Mouse (Mus musculus) CD8-positive naive resting alpha-beta T cell, adult 2 months (primary cell): ENCODE results near the gene Znrf2.
"Not testable (repeated sequence)": the region's sequence is repeated elsewhere in the genome, so short reads cannot be mapped to it uniquely, and the experiment has no call there.

Experiments used
- DNase-seq, 2 experiments: peaks; one replicate each; pipeline ENCODE4 v3.0.0; 2022; ENCODE audit warnings: low read depth in 2 of 2, low spot score in 2 of 2

Znrf2 gene

DNA sequence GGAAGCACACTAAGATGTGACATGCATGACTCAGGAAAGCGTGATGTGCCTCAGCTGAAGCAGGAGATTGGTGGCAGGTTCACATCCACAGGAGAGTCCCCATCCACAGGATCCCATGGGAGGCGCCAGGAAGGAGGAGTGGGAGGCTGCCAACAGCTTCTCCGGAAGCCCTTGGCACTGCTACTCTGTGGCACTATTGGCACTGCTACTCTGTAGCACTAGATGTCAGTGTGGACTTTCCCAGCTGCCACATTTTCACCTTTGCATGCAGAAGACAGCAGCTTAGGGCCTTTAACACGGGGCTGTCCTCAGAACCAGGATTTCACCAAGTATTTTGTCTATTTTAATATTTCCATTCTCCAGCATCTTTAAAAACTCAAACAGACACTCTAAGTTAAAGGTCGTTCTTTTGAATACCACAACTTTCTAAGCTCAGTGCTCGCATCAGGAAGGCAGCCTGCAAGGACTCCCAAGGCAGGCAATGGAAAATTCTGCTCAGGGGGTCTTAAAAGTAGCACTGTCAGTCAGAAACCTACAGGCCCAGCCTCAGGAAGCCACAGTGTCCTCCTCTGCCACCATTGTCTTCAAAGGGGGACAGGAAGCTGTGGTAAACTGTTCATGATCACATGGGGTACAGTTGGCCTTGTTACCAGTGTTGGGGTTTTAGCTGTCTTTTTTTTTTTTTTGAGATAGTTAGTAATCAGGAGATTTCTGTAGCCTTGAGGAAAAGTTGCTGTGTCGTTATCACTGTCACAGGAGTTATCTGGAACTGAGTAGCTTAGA, 7.0 kb upstream of the Znrf2 start:
- peak; percentile 47 to 55 for DNase-seq

DNA sequence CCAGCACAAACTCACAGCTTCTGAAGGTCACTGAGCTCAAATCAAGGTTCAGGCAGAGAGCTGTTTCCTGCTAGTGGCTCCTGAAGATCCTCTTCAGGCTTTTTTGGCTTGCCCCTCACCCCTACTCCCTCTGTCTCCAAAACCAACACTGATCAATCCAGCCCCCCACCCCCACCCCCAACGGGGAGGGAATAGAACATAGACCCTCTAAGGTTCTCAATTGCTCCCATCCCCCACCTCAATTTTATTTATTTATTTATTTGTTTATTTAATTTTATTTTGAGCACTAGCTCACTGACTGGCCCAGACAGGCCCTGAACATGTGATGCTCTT, 6.4 kb upstream of the Znrf2 start:
- no peak for DNase-seq

DNA sequence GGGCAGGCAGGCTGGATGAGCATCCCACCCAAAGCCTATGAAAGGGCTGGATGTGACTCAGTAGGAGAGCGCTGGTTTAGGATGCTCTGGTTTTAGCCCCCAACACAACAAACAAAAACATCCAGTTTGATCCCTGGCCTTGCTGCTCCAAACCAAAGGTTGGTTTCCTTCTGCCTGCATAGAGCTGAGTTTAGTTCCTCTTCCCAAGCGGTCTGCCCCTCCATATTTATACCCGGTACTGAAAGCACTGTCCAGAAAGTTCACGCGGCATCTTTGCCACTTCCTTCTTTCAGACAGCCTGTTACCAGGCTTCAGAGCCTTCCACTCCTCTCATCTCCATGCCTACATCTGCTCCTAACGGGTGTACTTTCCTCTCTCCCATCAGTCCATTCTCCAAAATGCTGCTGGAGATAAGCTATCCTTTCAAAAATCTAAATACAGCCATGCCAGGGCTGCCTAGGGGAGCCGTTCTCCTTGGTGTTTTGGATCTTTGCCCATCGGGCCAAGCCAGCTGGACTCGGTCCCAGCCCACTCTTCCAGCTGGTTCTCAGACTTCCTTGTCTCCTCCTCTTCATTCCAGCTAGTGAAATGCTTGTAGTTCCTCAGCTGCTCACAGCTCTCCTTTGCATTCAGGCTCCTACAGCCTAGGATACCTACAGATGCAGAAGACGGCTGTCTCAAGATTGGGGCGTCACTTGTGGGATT, 5.0 kb upstream of the Znrf2 start:
- DNase-seq: no peak

- DNase-seq: no peak
Measured at GRCm38 (mm10) chr6:54812276-54812675, 4.4 kb upstream of the Znrf2 start.

- DNase-seq: no peak
Measured at GRCm38 (mm10) chr6:54815428-54816130, 1.1 kb upstream of the Znrf2 start.

- peak; percentile 74 to 78 for DNase-seq
Measured at GRCm38 (mm10) chr6:54817266-54817767, 601 bp downstream of the Znrf2 start.

- no peak for DNase-seq
Measured at GRCm38 (mm10) chr6:54818389-54818788, 1.7 kb downstream of the Znrf2 start.

GRCm38 (mm10) chr6:54819272-54819671, 2.6 kb downstream of the Znrf2 start:
- no peak for DNase-seq

- no peak for DNase-seq
Measured at GRCm38 (mm10) chr6:54819746-54820145, 3.0 kb downstream of the Znrf2 start.

DNA sequence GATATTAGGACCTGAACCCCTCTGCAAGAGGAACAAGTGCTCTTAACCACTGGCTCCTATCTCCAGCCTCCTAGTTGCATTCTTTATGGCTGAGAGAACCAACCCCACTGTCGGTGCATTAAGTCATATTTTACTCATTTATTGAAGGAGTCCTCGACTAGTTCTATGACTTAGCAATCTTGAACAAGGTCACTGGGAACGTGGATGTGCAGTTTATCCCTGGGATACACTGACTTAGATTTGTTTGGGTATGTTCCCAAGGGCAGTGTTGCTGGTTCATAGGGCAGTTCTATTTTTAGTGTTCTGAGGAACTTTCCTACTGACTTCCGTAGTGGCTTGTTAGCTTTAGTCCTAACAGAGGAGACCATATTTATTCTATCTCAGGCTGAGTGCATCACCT, 5.6 kb downstream of the Znrf2 start:
- no peak for DNase-seq

- not testable (repeated sequence) for DNase-seq
Measured at GRCm38 (mm10) chr6:54824561-54824960, 7.8 kb downstream of the Znrf2 start.

GRCm38 (mm10) chr6:54827481-54827880, 10.8 kb downstream of the Znrf2 start:
- DNase-seq: no peak

DNA sequence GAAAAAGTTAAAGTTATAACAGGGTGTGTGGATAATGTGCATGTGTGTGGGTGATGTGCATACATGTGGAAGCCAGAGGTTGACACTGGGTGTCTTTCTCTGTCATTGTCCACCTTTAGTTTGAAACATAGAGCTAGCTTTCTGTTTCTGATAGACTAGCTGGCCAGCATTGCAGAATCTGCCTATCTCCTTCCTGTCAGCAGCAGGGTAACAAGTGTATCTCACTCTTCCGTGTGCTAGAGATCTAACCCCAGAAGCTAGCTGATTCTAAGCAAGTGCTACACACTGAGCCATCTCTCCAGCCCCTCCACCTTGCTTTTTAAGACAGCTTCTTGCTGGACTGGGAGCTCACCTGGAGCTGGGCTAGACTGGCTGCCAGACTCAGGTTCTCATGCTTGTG, 11.6 kb downstream of the Znrf2 start:
- no peak for DNase-seq

DNA sequence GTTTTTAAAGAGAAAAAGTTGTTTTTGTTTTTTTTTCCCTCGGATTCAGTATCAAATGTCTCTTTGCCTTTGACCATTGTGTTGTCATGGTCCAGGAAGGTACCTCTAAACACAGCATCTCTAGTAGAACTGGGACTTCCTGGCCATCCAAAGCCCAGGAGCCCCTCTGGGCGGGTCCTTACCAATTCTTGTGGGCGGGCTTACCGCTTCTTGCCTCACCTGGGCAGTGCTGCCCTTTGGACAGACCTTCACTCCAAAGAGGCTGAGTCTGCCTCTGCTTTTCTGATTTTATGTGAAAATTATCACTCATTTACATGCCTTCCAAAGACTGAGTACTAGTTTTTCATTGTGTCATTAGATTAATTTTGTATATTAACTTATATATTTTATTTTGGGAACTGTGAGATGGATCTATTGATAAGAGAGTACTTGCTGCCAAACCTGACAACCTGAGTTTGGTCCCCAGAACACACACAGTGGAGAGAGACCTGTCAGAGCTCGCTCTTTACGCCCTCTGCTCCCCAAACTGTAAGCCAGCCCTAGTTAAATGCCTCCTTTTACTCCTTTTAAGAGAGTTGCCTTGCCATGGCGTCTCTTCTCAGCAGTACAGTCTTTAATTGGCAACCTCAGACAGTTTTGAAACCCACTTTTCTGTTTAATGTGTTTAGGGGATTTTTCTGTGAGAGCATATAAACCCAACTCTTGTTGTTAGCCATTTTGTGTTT, 13.5 kb downstream of the Znrf2 start:
- DNase-seq: no peak

DNA sequence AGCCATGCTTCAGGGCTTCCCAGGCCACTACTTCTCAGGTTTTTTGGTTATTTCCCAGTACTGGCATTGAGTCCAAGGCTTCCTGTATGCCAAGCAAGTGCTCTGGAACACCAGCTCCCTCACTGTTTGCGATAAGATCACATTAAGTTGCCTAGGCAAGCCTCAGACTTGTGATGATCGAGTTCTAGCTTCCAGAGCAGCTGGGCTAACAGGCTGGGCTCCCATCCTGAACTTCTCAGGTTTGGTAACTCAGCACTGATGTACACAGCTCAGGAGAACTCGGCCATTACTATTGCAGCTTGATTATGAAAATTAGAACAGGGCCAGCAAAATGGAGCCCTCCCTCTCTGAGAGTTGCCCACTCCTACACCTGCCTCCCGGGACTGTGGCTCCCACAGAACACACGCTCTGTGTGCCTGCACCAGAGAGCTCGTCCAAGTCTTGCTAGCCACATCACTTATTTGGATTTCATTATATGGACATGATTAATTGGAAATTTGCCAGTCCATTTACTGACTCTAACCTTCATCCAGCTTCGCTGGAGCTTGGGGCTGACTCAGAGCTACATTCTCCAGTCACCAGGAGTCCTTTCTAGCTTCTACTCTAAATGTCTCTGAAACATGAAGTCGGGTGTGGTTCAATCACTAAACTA, 14.5 kb downstream of the Znrf2 start:
- no peak for DNase-seq

DNA sequence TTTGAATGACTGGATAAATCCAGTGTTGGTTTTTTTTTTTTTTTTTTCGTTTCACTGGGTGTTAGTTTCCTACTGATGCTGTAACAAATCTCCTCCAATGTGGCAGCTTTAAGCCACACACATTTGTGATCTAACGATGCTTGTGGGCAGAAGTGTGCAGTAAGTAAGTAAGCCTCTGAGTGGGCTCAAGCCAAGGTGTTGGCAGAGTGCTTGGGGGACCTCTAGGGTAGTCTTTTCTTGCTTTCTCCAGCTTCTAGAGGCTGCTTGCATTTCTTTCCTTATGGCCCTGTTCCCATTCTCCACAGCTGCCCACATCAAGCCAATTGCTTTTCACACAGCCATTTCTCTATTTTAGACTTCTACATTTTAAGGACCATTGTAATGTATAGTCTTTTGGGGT, 16.7 kb downstream of the Znrf2 start:
- DNase-seq: no peak

DNA sequence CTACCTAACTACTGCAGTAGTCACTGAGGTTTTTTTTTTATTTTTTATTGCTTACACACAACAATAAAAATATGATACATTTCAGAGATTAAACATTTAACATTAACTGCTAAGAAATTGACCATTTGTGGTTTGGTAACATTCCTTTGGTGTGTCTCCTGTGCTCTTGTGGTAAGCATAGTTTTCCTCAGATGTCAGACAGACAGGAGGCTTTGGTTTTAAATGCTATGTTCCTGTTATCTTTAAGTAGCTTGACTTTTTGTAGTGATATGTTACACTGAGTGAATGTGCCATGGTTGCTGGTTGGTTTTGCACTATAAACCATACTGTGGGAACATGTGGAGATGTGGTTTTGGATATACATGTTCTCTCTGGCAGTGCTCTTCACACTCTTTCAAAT, 19.9 kb downstream of the Znrf2 start:
- no peak for DNase-seq

GRCm38 (mm10) chr6:54841399-54841798, 24.7 kb downstream of the Znrf2 start:
- no peak for DNase-seq

DNA sequence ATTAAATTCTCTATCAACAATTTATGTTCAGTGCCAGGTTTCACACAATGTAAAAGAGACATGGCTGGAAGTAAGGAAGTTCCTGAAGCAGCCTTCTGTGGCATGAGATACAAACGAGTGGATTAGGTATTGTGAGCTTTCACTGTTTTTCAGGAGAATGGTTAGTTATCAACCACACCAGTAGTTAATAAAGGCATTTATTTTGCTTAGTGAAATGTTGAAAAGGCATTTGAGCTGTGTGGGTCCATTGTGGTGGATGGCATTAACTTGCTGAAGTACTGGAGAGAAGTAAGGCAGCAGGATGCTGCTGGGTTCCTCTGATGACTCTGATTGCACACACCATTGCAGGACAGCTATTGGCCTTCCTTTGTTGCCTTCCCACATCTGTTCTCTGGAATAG, 25.3 kb downstream of the Znrf2 start:
- no peak for DNase-seq

- DNase-seq: no peak
Measured at GRCm38 (mm10) chr6:54848546-54848945, 31.8 kb downstream of the Znrf2 start.
